Mouse (Mus musculus) forebrain, postnatal 0 days (tissue): Measurements from ENCODE around the gene Serinc5. TPM values are rescaled to one million over a fixed set of nuclear protein-coding genes. Genes with fewer than 3 reads are reported as not detected.

Experiments
- ATAC-seq: fragments of 200-750 bp; cut with Nextera tagmentation; 2 replicates; pipeline ENCODE4 v1.8.0; 2017; ENCODE audit warnings: mild to moderate bottlenecking, moderate library complexity
- DNase-seq: peaks from one replicate; pipeline ENCODE4 v3.0.0-alpha.2; 2015
- H3K27ac ChIP-seq: fragments of 300-500 bp; sonication (generic); 2 replicates; pipeline ENCODE4 v1.5.1; 2014; ENCODE audit warnings: low read depth, mild to moderate bottlenecking, antibody characterized with exemption, low read length, moderate library complexity, mixed read lengths
- H3K27me3 ChIP-seq: fragments of 300-500 bp; sonication (generic); 2 replicates; pipeline ENCODE4 v1.6.1; 2014; ENCODE audit warnings: mild to moderate bottlenecking, low read length, mixed read lengths; ENCODE audit not compliant: insufficient read depth
- H3K36me3 ChIP-seq: fragments of 300-500 bp; sonication (generic); 2 replicates; pipeline ENCODE4 v1.6.1; 2014; ENCODE audit warnings: mild to moderate bottlenecking, moderate library complexity; ENCODE audit not compliant: insufficient read depth
- H3K4me1 ChIP-seq: fragments of 300-500 bp; sonication (generic); 2 replicates; pipeline ENCODE4 v1.6.1; 2014; ENCODE audit warnings: antibody characterized with exemption; ENCODE audit not compliant: insufficient read depth
- H3K4me2 ChIP-seq: fragments of 300-500 bp; sonication (generic); 2 replicates; pipeline ENCODE4 v1.6.1; 2014; ENCODE audit warnings: low read depth, mild to moderate bottlenecking, moderate library complexity
- H3K4me3 ChIP-seq: fragments of 300-500 bp; sonication (generic); 2 replicates; pipeline ENCODE4 v1.5.1; 2014; ENCODE audit warnings: low read depth, low read length, mixed read lengths
- H3K9ac ChIP-seq: fragments of 300-500 bp; sonication (generic); 2 replicates; pipeline ENCODE4 v1.6.1; 2014; ENCODE audit warnings: mild to moderate bottlenecking
- H3K9me3 ChIP-seq: fragments of 300-500 bp; sonication (generic); 2 replicates; pipeline ENCODE4 v1.6.1; 2016; ENCODE audit warnings: low read length
- CTCF ChIP-seq: sonication (generic); IDR thresholded peaks from 2 replicates; pipeline ENCODE4 v1.5.1; 2016; ENCODE audit warnings: antibody characterized with exemption, control low read depth, low read depth
- WGBS: fragments of 180-500 bp; shearing (Covaris S2); extraction: QIAGEN DNeasy Blood & Tissue Kit; methylation state at CpG from one replicate; pipeline ENCODE4 v1.1.7; 2014; 5-methylcytosine and 5-hydroxymethylcytosine counted together
- polyA plus RNA-seq: library from polyadenylated mRNA; unstranded; fragments of >200 nt; fragmentation: Nextera tagmentation; extraction: Ambion mirVana; gene quantifications from 2 replicates; pipeline ENCODE4 v1.2.1, GENCODE M21; 2015
- total RNA-seq: library from RNA; depleted of rRNA; stranded (reverse); fragments of >200 nt; gene quantifications from 2 replicates; pipeline ENCODE4 v1.2.3, GENCODE M21; 2014

Serinc5 gene
- total and polyA plus RNA-seq, 2 experiments from 2014 or later, result 11.5 to 41.7 TPM

DNA sequence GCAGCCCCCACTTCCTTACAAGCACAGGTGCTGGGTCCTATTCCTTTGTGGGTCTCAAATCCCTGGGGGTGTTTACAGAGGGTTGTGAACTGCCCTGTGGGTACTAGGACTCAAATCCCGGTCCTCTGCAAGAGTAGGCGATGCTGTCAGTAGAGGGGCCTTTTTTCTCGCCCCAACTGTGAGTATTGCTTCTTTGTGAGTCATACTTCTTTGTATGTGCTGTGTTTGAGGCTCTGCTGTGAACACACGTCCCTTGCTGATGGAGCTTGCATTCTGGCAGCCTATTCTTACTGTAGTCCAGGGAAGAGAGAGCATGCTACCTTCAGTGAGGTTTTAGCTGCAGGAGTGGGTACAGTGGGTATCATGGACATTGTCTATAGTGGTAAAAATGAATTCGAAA, 4.3 kb downstream of the Serinc5 start:
- no peak for TF ChIP-seq CTCF
- 78% methylated on average over 5 of the region's 5 CpGs for WGBS
- H3K9ac ChIP-seq, result no peak overlapping the region

DNA sequence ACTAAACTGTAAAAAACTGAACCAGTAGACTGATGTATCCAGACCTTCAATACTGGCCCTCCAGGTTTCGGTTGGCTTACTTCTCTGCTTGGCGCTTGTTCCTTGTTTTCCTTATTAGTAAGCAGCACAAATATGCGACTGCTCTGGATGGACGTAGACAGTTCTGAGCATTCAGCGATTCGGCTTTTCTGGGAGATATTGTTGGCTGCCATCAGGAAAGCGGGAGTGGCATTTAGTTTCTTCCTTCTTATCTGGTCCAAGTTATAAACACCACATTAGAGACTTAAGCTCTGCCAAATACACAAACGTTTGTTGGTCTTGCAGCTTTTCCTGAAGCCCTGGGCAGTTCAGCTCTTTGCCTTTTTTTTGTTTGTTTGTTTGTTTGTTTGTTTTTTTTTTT, 5.6 kb downstream of the Serinc5 start:
- ATAC-seq, result no peak
- no peak overlapping the region for H3K27ac ChIP-seq

More for the DNA sequence above, 4.3 kb downstream of the Serinc5 start:
- DNase-seq (no peak), ATAC-seq (no peak)
- Histone ChIP-seq H3K4me1 (0 out of 2 replicates have a peak, but pooled peaks cover 5% of the 10 kb centered on the region), H3K4me3 (no peak overlapping the region), H3K36me3 (no peaks in the 10 kb centered on the region), H3K4me2 (no peak overlapping the region), H3K9me3 (no peaks in the 10 kb centered on the region), H3K27me3 (no peaks in the 10 kb centered on the region), H3K27ac (no peak overlapping the region)

DNA sequence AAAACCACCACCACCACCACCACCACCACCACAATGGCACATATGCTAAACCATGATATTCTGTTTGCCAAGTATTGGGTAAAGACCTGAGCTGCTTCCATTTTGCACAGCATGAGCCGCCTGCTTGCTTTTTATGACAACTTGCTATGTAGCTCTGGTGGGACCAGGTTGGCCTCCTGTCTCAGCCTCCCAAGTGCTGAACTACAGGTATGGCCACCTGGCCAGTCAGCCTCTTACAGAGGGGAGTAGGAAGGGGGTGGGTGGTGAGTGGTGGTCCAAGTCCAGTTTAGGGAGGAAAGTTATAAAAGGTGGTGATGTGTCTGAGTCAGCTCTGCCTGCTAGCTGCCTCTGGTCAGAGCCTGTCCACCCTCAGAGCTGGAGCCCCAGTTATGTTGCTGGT, 15.3 kb downstream of the Serinc5 start:
- Histone ChIP-seq H3K4me1 (no peaks in the 10 kb centered on the region), H3K4me2 (no peak overlapping the region), H3K27ac (no peak overlapping the region), H3K27me3 (no peaks in the 10 kb centered on the region), H3K9me3 (no peaks in the 10 kb centered on the region), H3K4me3 (no peak overlapping the region), H3K36me3 (no peaks in the 10 kb centered on the region; the same call in 1 of the 2 replicates), H3K9ac (no peak overlapping the region)
- no peak for ATAC-seq
- WGBS, result 96% methylated on average over 1 of the region's 1 CpGs
- no peak for DNase-seq
- TF ChIP-seq CTCF, result no peak

More for the DNA sequence above, 5.6 kb downstream of the Serinc5 start:
- no peak for TF ChIP-seq CTCF
- H3K4me3 ChIP-seq, result no peak overlapping the region
- H3K36me3 ChIP-seq, result no peaks in the 10 kb centered on the region
- 0 out of 2 replicates have a peak, but pooled peaks cover 4% of the 10 kb centered on the region for H3K4me1 ChIP-seq
- no peak overlapping the region for H3K4me2 ChIP-seq
- no peak overlapping the region for H3K9ac ChIP-seq
- 81% methylated on average over 8 of the region's 8 CpGs for WGBS
- H3K27me3 ChIP-seq, result no peaks in the 10 kb centered on the region
- no peak for DNase-seq
- no peaks in the 10 kb centered on the region for H3K9me3 ChIP-seq

DNA sequence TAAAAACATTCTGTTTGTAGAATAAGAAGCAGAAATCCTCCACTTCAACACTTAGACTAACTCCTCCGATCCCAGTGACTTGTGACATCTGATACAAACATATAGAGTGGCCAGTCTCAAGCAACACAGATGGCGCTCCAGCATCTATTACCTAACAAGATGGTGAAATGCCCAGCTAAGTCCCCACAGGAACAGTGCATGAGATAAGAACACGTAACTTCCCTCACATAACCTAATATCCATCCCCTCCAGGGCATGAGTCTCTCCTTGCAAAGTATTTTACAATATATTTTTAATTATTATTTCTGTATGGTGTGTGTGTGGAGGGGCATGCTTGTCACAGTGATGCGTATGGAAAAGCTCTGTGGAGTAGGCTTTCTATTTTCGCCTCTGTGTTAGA, 15.8 kb downstream of the Serinc5 start:
- Histone ChIP-seq H3K9me3 (no peaks in the 10 kb centered on the region), H3K27me3 (no peaks in the 10 kb centered on the region), H3K9ac (no peak overlapping the region), H3K4me3 (no peak overlapping the region), H3K27ac (no peak overlapping the region), H3K36me3 (no peaks in the 10 kb centered on the region; the same call in 1 of the 2 replicates), H3K4me1 (0 out of 2 replicates have a peak, but pooled peaks cover 2% of the 10 kb centered on the region), H3K4me2 (no peak overlapping the region)
- WGBS, result 94% methylated on average over 5 of the region's 5 CpGs
- DNase-seq (no peak), ATAC-seq (no peak)
- TF ChIP-seq CTCF, result no peak

DNA sequence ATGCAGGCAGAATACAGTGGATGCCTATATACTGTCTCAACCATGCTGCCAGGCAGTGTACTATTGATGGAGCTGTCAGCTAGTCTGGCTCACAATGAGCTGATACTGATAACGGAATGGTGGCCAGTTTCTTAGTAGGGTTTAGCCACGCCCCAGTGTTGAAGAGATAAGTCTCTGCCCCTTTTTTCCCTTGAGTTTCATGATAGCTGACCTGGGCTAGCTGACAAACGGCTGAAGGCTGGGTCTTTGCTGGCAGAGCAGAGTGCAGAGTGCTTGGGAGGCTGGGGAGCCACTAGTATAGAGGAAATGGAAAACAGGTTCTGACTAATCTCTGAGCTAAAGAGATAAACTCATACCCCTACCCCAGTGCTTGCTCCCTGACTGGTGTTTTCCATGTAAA, 18.6 kb downstream of the Serinc5 start:
- 90% methylated on average over 3 of the region's 3 CpGs for WGBS

DNA sequence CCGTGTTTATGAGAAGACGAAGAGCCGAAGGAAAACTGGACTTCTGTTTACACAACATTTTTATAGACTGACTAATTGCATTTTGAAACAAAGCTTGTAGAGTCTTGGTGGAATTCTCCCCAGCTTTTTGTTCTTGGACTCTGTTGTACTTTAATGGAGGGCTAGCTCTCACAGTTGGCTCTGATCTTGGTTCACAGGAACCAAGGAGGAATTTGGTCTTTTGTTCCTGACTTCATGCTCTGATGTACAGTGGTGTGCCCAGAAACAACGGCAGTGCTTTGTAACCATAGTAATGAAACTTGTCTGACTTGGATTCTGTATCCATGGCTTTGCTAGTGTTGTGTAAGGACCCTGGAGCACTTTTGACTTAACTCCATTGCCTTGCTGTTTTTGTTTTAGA, 20.6 kb downstream of the Serinc5 start:
- Histone ChIP-seq H3K9me3 (no peaks in the 10 kb centered on the region), H3K27ac (no peak overlapping the region), H3K4me3 (no peak overlapping the region), H3K4me1 (peaks cover 2% of the 10 kb centered on the region; the same call in 1 of the 2 replicates), H3K4me2 (no peak overlapping the region), H3K36me3 (no peaks in the 10 kb centered on the region; the same call in 1 of the 2 replicates), H3K27me3 (no peaks in the 10 kb centered on the region), H3K9ac (no peak overlapping the region)
- WGBS, result 49% methylated on average over 4 of the region's 4 CpGs
- ATAC-seq, result peak; percentile 52; the same call in 1 of the 2 replicates
- no peak for TF ChIP-seq CTCF
- no peak for DNase-seq

More for the DNA sequence above, 18.6 kb downstream of the Serinc5 start:
- no peak overlapping the region for H3K27ac ChIP-seq
- no peaks in the 10 kb centered on the region; the same call in 1 of the 2 replicates for H3K36me3 ChIP-seq
- no peak overlapping the region for H3K4me2 ChIP-seq
- ATAC-seq, result no peak
- no peak overlapping the region for H3K9ac ChIP-seq
- H3K27me3 ChIP-seq, result no peaks in the 10 kb centered on the region
- no peak overlapping the region for H3K4me3 ChIP-seq
- no peak for TF ChIP-seq CTCF
- peaks cover 2% of the 10 kb centered on the region; the same call in 1 of the 2 replicates for H3K4me1 ChIP-seq
- H3K9me3 ChIP-seq, result no peaks in the 10 kb centered on the region
- no peak for DNase-seq

DNA sequence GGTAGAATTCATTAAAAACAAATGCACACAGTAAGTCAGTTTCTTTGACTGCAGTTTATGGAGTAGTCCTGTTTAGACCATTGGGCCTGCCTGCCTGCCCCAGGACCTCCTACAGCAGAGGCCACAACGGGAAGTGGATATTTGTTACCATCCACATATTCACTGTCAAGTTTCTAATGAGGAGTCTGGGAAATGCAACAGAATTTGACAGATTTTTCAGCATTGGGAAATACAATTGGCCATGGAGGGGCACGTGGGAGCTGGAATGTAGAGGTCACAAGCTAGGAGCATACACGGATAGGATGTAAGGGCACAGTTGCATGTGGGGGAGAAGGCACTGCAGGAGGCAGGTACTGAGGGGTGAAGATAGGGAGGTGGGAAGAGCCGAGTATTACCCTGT, 21.7 kb downstream of the Serinc5 start:
- DNase-seq (no peak), ATAC-seq (no peak)
- WGBS, result 51% methylated on average over 4 of the region's 4 CpGs
- Histone ChIP-seq H3K9me3 (no peaks in the 10 kb centered on the region), H3K36me3 (no peaks in the 10 kb centered on the region), H3K9ac (no peak overlapping the region), H3K4me3 (no peak overlapping the region), H3K4me2 (no peak overlapping the region), H3K4me1 (peaks cover 2% of the 10 kb centered on the region), H3K27ac (no peak overlapping the region), H3K27me3 (no peaks in the 10 kb centered on the region)
- TF ChIP-seq CTCF, result no peak
